Mouse (Mus musculus) kidney, postnatal 25 days (tissue): ENCODE data around the gene Nfatc2.

ENCODE experiments used
- DNase-seq, 2 experiments: peaks; one replicate each; pipeline ENCODE4 v3.0.0; 2021; ENCODE audit warnings: mixed read lengths in 2 of 2

The Nfatc2 gene

GRCm38 (mm10) chr2:168429598-168429997 lies 171.9 kb downstream of the Nfatc2 start:
- DNase-seq: no peak

DNA sequence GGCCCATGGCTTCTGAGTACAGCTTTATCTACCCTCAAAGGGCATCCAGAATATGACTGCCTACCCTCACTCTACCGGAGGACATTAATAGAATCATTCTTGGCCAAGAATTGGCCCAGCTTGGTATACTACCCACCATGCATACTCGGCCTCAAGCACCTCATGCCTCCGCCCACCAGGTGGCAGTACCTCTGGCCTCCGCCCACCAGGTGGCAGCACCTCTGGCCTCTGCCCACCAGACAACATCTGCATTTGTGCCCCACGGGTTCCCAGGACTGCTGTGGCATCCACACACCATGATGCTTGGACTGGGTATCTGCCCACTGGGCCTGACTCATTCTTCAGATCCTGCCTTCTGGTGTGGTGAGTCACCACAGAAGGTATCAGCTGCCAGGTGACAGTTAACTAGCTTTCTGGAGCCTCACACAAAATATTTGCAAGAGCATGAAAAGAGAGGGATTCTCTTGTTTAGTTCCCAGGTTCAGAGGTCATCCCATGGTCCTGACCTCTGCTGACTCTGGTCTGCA lies 173.0 kb downstream of the Nfatc2 start:
- DNase-seq: no peak
